Mouse (Mus musculus) E14TG2a.4 (cell line): ENCODE results near the gene 4921539E11Rik.

Experiments
- CTCF ChIP-seq: conservative IDR thresholded peaks from 2 replicates; pipeline ENCODE4 v1.5.1; 2014; ENCODE audit warnings: low read length
- NANOG ChIP-seq: IDR thresholded peaks from 2 replicates; pipeline ENCODE4 v1.6.1; 2014; ENCODE audit warnings: borderline replicate concordance, low read length, mixed read lengths
- POU5F1 ChIP-seq: IDR thresholded peaks from 2 replicates; pipeline ENCODE4 v1.6.1; 2014; ENCODE audit warnings: low read length, borderline replicate concordance

GRCm38 (mm10) chr4:103216046-103216445 lies 74.6 kb downstream of the 4921539E11Rik start:
- TF ChIP-seq CTCF: no peak
- no peak for TF ChIP-seq NANOG
- no peak for TF ChIP-seq POU5F1
